Mouse (Mus musculus) C2C12 (cell line): ENCODE data around the gene Prima1.

Experiments
- CEBPB ChIP-seq: IDR thresholded peaks from one replicate; pipeline ENCODE4 v1.6.1; 2011; ENCODE audit warnings: low read depth, mild to moderate bottlenecking, control low read depth, moderate library complexity
- CTCF ChIP-seq: IDR thresholded peaks from one replicate; pipeline ENCODE4 v1.5.1; 2011; ENCODE audit not compliant: control insufficient read depth, insufficient read depth, insufficient read length
- FOSL1 ChIP-seq: IDR thresholded peaks from one replicate; pipeline ENCODE4 v1.8.0; 2011; ENCODE audit warnings: mild to moderate bottlenecking, low read length; ENCODE audit not compliant: poor library complexity, insufficient read depth, severe bottlenecking
- MAX ChIP-seq: IDR thresholded peaks from one replicate; pipeline ENCODE4 v1.6.1; 2011; ENCODE audit warnings: mild to moderate bottlenecking, control low read depth
- MYOD1 ChIP-seq: IDR thresholded peaks from one replicate; pipeline ENCODE4 v1.6.1; 2011; ENCODE audit warnings: low read depth; ENCODE audit not compliant: control insufficient read depth, insufficient read length
- MYOG ChIP-seq: IDR thresholded peaks from one replicate; pipeline ENCODE4 v1.6.1; 2011; ENCODE audit not compliant: control insufficient read depth, insufficient read length; ENCODE audit errors: extremely low read depth

- TF ChIP-seq MYOD1: no peak
- no peak for TF ChIP-seq CTCF
- TF ChIP-seq MYOG: no peak
- no peak for TF ChIP-seq MAX
- TF ChIP-seq FOSL1: no peak
- no peak for TF ChIP-seq CEBPB
Observed at GRCm38 (mm10) chr12:103163596-103163995, 78.4 kb downstream of the Prima1 start.
